Mouse (Mus musculus) lung, adult 2 months (tissue): ENCODE data around the gene Ntn1.

Experiments
- CTCF ChIP-seq: fragments of 200-500 bp; IDR thresholded peaks from 2 replicates; pipeline ENCODE4 v1.5.1; 2011; ENCODE audit warnings: mild to moderate bottlenecking, low read length, control low read depth; ENCODE audit not compliant: insufficient read depth
- POLR2A ChIP-seq: fragments of 200-500 bp; IDR thresholded peaks from 2 replicates; pipeline ENCODE4 v1.6.1; 2011; ENCODE audit warnings: low read depth, mild to moderate bottlenecking, control low read depth, low read length, borderline replicate concordance; ENCODE audit errors: extremely low read depth

GRCm38 (mm10) chr11:68346099-68346498 is 54.5 kb downstream of the Ntn1 start:
- TF ChIP-seq CTCF (no peak), POLR2A (no peak)
